Mouse (Mus musculus): Measurements from ENCODE around the gene Cryaa. TPM values are rescaled to one million over a fixed set of nuclear protein-coding genes. Genes with fewer than 3 reads are reported as not detected.

The Cryaa gene
- not detected for total RNA-seq (2021)
- polyA plus RNA-seq (2012; rRNA removed) = 0.31 TPM in 1 of 2 replicates, not detected in the other
- long read RNA-seq = 0 reads

DNA sequence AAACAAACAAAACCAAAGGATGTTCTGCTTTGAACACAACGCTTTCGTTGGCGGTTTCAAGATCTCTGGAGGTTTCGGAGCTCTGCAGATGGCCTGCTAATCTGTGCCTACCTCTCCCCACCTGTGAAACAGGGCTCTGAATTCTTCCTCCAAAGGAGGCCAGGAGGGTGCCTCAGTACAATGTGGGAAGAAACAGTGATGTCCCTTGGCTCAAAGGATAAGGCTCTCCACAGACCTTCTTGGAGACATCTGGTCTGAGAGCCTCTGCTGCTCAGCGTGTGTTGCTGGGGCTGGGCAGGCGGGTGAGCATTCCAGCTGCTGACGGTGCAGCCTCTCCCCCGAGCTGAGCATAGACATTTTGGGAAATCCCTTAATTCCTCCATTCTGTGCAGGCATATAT lies at the start of gene Cryaa:
Cryaa (plus strand) TSS at position 301 of the 400 bp plus-strand sequence.
- TF ChIP-seq EP300 (IDR thresholded peaks at IDR 0.05; ENCODE audit: insufficient read depth, low read depth, low read length) = no peak
- TF ChIP-seq POLR2A (IDR thresholded peaks at IDR 0.05; ENCODE audit: insufficient read depth, low read depth, low read length) = no peak
- TF ChIP-seq CTCF (IDR thresholded peaks at IDR 0.05) = no peak
- no peak within 1 kb of the TSS for H3K27ac ChIP-seq
- WGBS = 70% methylated on average over 8 of the region's 8 CpGs
- no peaks in the 10 kb centered on the region for H3K4me1 ChIP-seq (ENCODE audit: control insufficient read depth, insufficient read depth, low read length)
- no peaks in the 10 kb centered on the region for H3K79me2 ChIP-seq (replicated peaks; ENCODE audit: control insufficient read depth, insufficient read depth, low read length)
- H3K9ac ChIP-seq (ENCODE audit: low read depth, low read length) = no peak within 1 kb of the TSS
- no peak within 1 kb of the TSS for H3K4me3 ChIP-seq
- intact Hi-C loops (cut with DNase I) = no loop called here
- H3K27me3 ChIP-seq (ENCODE audit: control insufficient read depth, insufficient read depth, low read length) = no peaks in the 10 kb centered on the region
- DNase-seq = no peak
- no peaks in the 10 kb centered on the region for H3K36me3 ChIP-seq (ENCODE audit: control insufficient read depth, insufficient read depth, low read length)

DNA sequence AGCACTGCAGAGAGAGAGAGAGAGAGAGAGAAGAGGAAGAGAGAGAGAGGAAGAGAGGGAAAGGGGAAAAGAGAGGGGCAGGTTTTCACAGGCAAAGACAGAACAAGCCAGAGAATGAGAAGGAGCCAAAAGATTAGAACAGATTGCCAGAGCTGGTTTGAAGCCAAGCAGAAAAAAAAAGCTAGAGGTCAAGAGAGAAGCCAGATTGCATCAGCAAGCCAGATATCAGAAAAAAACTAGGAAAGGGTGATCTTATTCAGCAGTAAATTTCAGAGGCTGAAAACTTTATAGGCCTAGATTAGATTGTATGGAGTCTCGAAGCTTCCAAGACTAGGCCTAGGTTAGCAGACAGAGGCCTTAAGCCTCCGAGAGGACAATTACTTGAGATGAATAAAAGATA lies 49.6 kb upstream of the Cryaa start:
- no peak overlapping the region for H3K27ac ChIP-seq
- no peaks in the 10 kb centered on the region for H3K27me3 ChIP-seq (ENCODE audit: control insufficient read depth, insufficient read depth, low read length)
- WGBS = 92% methylated on average over 2 of the region's 2 CpGs
- H3K9ac ChIP-seq (ENCODE audit: low read depth, low read length) = no peak overlapping the region
- TF ChIP-seq CTCF (IDR thresholded peaks at IDR 0.05) (no peak), EP300 (IDR thresholded peaks at IDR 0.05; ENCODE audit: insufficient read depth, low read depth, low read length) (no peak), POLR2A (IDR thresholded peaks at IDR 0.05; ENCODE audit: insufficient read depth, low read depth, low read length) (no peak)
- intact Hi-C loops (cut with DNase I) = no loop called here
- H3K36me3 ChIP-seq (ENCODE audit: control insufficient read depth, insufficient read depth, low read length) = no peaks in the 10 kb centered on the region
- no peaks in the 10 kb centered on the region for H3K79me2 ChIP-seq (replicated peaks; ENCODE audit: control insufficient read depth, insufficient read depth, low read length)
- H3K4me3 ChIP-seq = no peak overlapping the region
- DNase-seq = no peak
- H3K4me1 ChIP-seq (ENCODE audit: control insufficient read depth, insufficient read depth, low read length) = no peaks in the 10 kb centered on the region

DNA sequence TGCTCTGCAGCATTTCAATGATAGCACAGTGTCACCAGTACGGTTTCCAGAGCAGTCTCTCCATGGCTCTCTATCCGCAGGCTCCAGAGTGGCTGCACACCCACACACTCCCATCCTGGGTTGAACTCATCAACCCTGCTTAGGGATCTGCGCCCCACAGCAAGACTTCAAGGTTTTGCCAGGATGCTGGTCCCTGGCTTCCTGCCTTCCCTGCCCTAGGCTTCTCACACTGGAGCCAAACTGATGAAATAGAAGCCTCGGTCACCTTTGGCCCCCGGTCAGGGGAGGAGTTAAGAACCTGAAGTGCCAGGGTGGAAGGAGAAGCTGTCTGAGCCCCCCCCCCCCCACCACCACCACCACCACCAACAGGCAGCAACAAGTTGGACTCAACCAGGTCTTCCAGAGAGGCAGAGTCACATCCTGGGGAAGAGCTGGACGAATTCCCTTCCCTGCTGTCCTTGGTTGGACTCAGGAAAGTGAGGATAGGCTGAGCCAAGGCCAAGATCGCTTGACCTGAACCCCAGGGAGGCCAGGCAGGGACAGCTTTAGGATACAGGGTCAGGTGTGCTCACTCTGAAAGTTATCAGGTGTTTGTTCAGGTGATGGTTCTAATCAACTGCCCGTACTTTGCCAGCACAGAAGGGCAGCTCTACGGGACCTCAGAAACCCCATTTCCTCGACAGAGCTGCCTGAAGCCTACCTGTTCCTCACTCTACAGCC lies 46.4 kb upstream of the Cryaa start:
- intact Hi-C loops (cut with DNase I) = no loop called here
- H3K36me3 ChIP-seq (ENCODE audit: control insufficient read depth, insufficient read depth, low read length) = no peaks in the 10 kb centered on the region
- H3K9ac ChIP-seq (ENCODE audit: low read depth, low read length) = no peak overlapping the region
- no peaks in the 10 kb centered on the region for H3K4me1 ChIP-seq (ENCODE audit: control insufficient read depth, insufficient read depth, low read length)
- H3K79me2 ChIP-seq (replicated peaks; ENCODE audit: control insufficient read depth, insufficient read depth, low read length) = no peaks in the 10 kb centered on the region
- H3K4me3 ChIP-seq = no peak overlapping the region
- no peak overlapping the region for H3K27ac ChIP-seq
- no peaks in the 10 kb centered on the region for H3K27me3 ChIP-seq (ENCODE audit: control insufficient read depth, insufficient read depth, low read length)
- no peak for TF ChIP-seq CTCF (IDR thresholded peaks at IDR 0.05)
- TF ChIP-seq POLR2A (IDR thresholded peaks at IDR 0.05; ENCODE audit: insufficient read depth, low read depth, low read length) = no peak
- no peak for TF ChIP-seq EP300 (IDR thresholded peaks at IDR 0.05; ENCODE audit: insufficient read depth, low read depth, low read length)
- WGBS = 62% methylated on average over 10 of the region's 10 CpGs
- no peak for DNase-seq

DNA sequence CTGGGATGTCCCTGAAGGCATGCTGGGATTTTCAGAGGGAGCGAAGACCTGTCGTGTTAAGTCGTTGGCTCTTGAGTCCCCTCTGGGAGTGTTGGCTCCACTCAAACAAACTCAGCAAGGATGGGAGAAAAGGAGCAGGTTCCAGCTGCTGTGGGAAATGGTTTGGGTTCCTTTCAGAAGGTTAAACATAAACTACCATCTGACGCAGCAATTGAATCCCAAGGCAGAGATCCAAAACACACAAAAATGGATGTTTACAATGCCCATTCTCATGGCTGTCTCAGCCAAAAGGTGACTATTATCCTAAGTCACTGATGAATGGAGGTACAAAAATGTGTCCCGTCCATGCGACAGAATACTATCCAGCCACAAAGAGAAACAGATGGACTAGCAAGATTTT lies 44.6 kb upstream of the Cryaa start:
- no peak for TF ChIP-seq POLR2A (IDR thresholded peaks at IDR 0.05; ENCODE audit: insufficient read depth, low read depth, low read length)
- no peak for TF ChIP-seq EP300 (IDR thresholded peaks at IDR 0.05; ENCODE audit: insufficient read depth, low read depth, low read length)
- no peak for TF ChIP-seq CTCF (IDR thresholded peaks at IDR 0.05)
- H3K4me1 ChIP-seq (ENCODE audit: control insufficient read depth, insufficient read depth, low read length) = no peaks in the 10 kb centered on the region; the same call in none of the 2 replicates
- H3K9ac ChIP-seq (ENCODE audit: low read depth, low read length) = no peak overlapping the region
- no peaks in the 10 kb centered on the region for H3K36me3 ChIP-seq (ENCODE audit: control insufficient read depth, insufficient read depth, low read length)
- H3K27me3 ChIP-seq (ENCODE audit: control insufficient read depth, insufficient read depth, low read length) = no peaks in the 10 kb centered on the region
- 78% methylated on average over 6 of the region's 6 CpGs for WGBS
- DNase-seq = no peak
- intact Hi-C loops (cut with DNase I) = no loop called here
- no peaks in the 10 kb centered on the region for H3K79me2 ChIP-seq (replicated peaks; ENCODE audit: control insufficient read depth, insufficient read depth, low read length)
- H3K4me3 ChIP-seq = no peak overlapping the region
- H3K27ac ChIP-seq = no peak overlapping the region

DNA sequence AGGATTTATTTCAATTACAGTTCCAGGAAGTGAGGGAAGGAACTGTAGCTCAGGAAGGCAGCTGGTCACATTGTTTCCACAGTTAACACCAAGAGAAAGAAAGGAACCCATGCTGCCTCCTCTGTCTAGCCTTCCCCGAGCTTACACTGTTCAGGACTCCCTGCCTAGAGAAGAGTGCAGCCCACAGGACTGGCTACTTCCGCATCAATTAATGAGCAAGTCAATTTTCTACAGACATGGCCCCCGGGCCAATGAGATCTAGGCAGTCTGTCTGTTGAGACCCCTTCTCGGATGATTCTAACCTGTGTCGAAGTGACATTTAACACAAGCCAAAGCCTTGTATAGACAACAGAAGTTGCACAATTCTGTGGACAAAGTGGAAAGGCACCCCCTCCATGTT lies 42.7 kb upstream of the Cryaa start:
- intact Hi-C loops (cut with DNase I) = no loop called here
- no peaks in the 10 kb centered on the region for H3K27me3 ChIP-seq (ENCODE audit: control insufficient read depth, insufficient read depth, low read length)

DNA sequence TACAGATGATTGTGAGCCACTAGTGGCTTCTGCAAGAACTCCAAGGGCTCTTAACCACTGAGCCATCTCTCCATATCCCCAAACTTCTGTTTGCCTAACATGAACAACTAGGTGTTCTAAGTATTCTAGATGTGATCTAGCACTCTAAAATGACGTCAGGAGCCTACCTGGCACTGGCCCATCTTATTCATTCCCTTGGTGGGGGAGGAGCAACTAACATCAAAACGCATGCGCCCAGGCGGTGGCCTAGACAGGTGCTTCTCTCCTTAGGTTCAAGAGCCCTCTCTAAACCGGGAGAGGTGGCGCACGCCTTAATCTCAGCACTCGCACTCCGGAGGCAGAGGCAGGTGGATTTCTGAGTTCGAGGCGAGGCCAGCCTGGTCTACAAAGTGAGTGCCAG lies 41.8 kb upstream of the Cryaa start:
- Histone ChIP-seq H3K79me2 (replicated peaks; ENCODE audit: control insufficient read depth, insufficient read depth, low read length) (no peaks in the 10 kb centered on the region), H3K27ac (no peak overlapping the region), H3K27me3 (ENCODE audit: control insufficient read depth, insufficient read depth, low read length) (no peaks in the 10 kb centered on the region), H3K4me3 (no peak overlapping the region), H3K9ac (ENCODE audit: low read depth, low read length) (no peak overlapping the region), H3K36me3 (ENCODE audit: control insufficient read depth, insufficient read depth, low read length) (no peaks in the 10 kb centered on the region), H3K4me1 (ENCODE audit: control insufficient read depth, insufficient read depth, low read length) (no peaks in the 10 kb centered on the region; the same call in none of the 2 replicates)
- intact Hi-C loops (cut with DNase I) = no loop called here
- DNase-seq = no peak
- TF ChIP-seq CTCF (IDR thresholded peaks at IDR 0.05) = no peak
- no peak for TF ChIP-seq POLR2A (IDR thresholded peaks at IDR 0.05; ENCODE audit: insufficient read depth, low read depth, low read length)
- TF ChIP-seq EP300 (IDR thresholded peaks at IDR 0.05; ENCODE audit: insufficient read depth, low read depth, low read length) = no peak
- WGBS = 61% methylated on average over 11 of the region's 11 CpGs

More for the DNA sequence above, 42.7 kb upstream of the Cryaa start:
- Histone ChIP-seq H3K9ac (ENCODE audit: low read depth, low read length) (no peak overlapping the region), H3K4me1 (ENCODE audit: control insufficient read depth, insufficient read depth, low read length) (no peaks in the 10 kb centered on the region; the same call in none of the 2 replicates), H3K27ac (no peak overlapping the region), H3K4me3 (no peak overlapping the region), H3K36me3 (ENCODE audit: control insufficient read depth, insufficient read depth, low read length) (no peaks in the 10 kb centered on the region), H3K79me2 (replicated peaks; ENCODE audit: control insufficient read depth, insufficient read depth, low read length) (no peaks in the 10 kb centered on the region)
- TF ChIP-seq EP300 (IDR thresholded peaks at IDR 0.05; ENCODE audit: insufficient read depth, low read depth, low read length) (no peak), CTCF (IDR thresholded peaks at IDR 0.05) (no peak), POLR2A (IDR thresholded peaks at IDR 0.05; ENCODE audit: insufficient read depth, low read depth, low read length) (no peak)
- no peak for DNase-seq
- 72% methylated on average over 5 of the region's 5 CpGs for WGBS

Data from heart, adult 2 months (tissue).